Comparison of ENCODE assay signal across 8 mouse cellular contexts in genomic region chr9:61404998-61405621, GRCm38 (mm10). TPM values are rescaled to one million over a fixed set of nuclear protein-coding genes. Genes with fewer than 3 reads are reported as not detected.
DNase-seq lines count a peak whose midpoint lies in the region; ATAC-seq and TF ChIP-seq lines count a peak whose summit lies in the region.

No protein-coding gene starts in this region.

- no peak overlapping the region for H3K4me2 ChIP-seq in heart, embryonic 11.5 days
- 0 out of 2 replicates have a peak overlapping the region, but pooled peaks have one; percentile 0 for H3K4me2 ChIP-seq in kidney, embryonic 14.5 days (replicated peaks; ENCODE audit: low read depth, low read length)
- H3K4me2 ChIP-seq in neural tube, embryonic 15.5 days = peak overlapping the region; percentile 51

- H3K4me1 ChIP-seq in embryonic fibroblast, embryonic 13.5 days (ENCODE audit: control insufficient read depth, insufficient read depth, low read length) = peaks cover 11% of the 10 kb centered on the region
- peaks cover 12% of the 10 kb centered on the region for H3K4me1 ChIP-seq in heart, embryonic 11.5 days (ENCODE audit: control insufficient read depth, insufficient read depth, low read length)
- H3K4me1 ChIP-seq in kidney, embryonic 14.5 days (ENCODE audit: control insufficient read depth, insufficient read depth, low read length) = peaks cover 45% of the 10 kb centered on the region
- H3K4me1 ChIP-seq in limb, embryonic 10.5 days = peaks cover 42% of the 10 kb centered on the region
- peaks cover 72% of the 10 kb centered on the region for H3K4me1 ChIP-seq in neural tube, embryonic 15.5 days

- H3K9me3 ChIP-seq in heart, embryonic 11.5 days (replicated peaks; ENCODE audit: control insufficient read depth, low read length) = no peaks in the 10 kb centered on the region
- H3K9me3 ChIP-seq in kidney, embryonic 14.5 days (ENCODE audit: control insufficient read depth, low read length) = no peaks in the 10 kb centered on the region
- H3K9me3 ChIP-seq in limb, embryonic 10.5 days (replicated peaks) = no peaks in the 10 kb centered on the region
- no peaks in the 10 kb centered on the region for H3K9me3 ChIP-seq in neural tube, embryonic 15.5 days (replicated peaks)

- TF ChIP-seq CTCF in embryonic fibroblast, embryonic 13.5 days (IDR thresholded peaks at IDR 0.05; ENCODE audit: borderline replicate concordance, insufficient read depth, low read length) = no peak

- no peak overlapping the region for H3K4me3 ChIP-seq in embryonic fibroblast, embryonic 13.5 days (ENCODE audit: insufficient read depth, low read length)
- no peak overlapping the region for H3K4me3 ChIP-seq in heart, embryonic 11.5 days (ENCODE audit: low read depth, low read length)
- H3K4me3 ChIP-seq in kidney, embryonic 14.5 days (ENCODE audit: low read length) = no peak overlapping the region
- no peak overlapping the region for H3K4me3 ChIP-seq in limb, embryonic 10.5 days
- H3K4me3 ChIP-seq in neural tube, embryonic 15.5 days (replicated peaks) = peak overlapping the region; percentile 10

- H3K27ac ChIP-seq in embryonic fibroblast, embryonic 13.5 days (ENCODE audit: insufficient read depth, low read length) = peak overlapping the region; percentile 54
- H3K27ac ChIP-seq in heart, embryonic 11.5 days (ENCODE audit: low read depth, low read length) = no peak overlapping the region
- peak overlapping the region; percentile 48; the same call in 1 of the 2 replicates for H3K27ac ChIP-seq in kidney, embryonic 14.5 days (ENCODE audit: low read depth, low read length)
- peak overlapping the region; percentile 64; the same call in 1 of the 2 replicates for H3K27ac ChIP-seq in limb, embryonic 10.5 days
- H3K27ac ChIP-seq in neural tube, embryonic 15.5 days (replicated peaks) = peak overlapping the region; percentile 85

- 56% methylated on average over 19 of the region's 19 CpGs for whole genome bisulfite sequencing in heart, embryonic 11.5 days (ENCODE audit: insufficient replicate concordance)
- 17% methylated on average over 19 of the region's 19 CpGs for WGBS in kidney, embryonic 14.5 days
- WGBS in limb, embryonic 10.5 days = 72% methylated on average over 19 of the region's 19 CpGs
- 6% methylated on average over 19 of the region's 19 CpGs for WGBS in neural tube, embryonic 15.5 days

- DNase-seq in embryo, embryonic 10 days (ENCODE audit: low spot score) = peak; percentile 75
- DNase-seq in embryo, embryonic 9.5 days (ENCODE audit: extremely low spot score) = no peak
- peak; percentile 54 for DNase-seq in limb, embryonic 10.5 days (ENCODE audit: low spot score)
- DNase-seq in B cell, adult 2 months = no peak

- peaks cover 12% of the 10 kb centered on the region; the same call in 1 of the 2 replicates for H3K27me3 ChIP-seq in heart, embryonic 11.5 days (ENCODE audit: control insufficient read depth, insufficient read depth, low read length)
- H3K27me3 ChIP-seq in kidney, embryonic 14.5 days (ENCODE audit: control insufficient read depth, insufficient read depth, low read length) = no peaks in the 10 kb centered on the region
- no peaks in the 10 kb centered on the region for H3K27me3 ChIP-seq in limb, embryonic 10.5 days (ENCODE audit: low read depth, poor library complexity, severe bottlenecking)
- no peaks in the 10 kb centered on the region for H3K27me3 ChIP-seq in neural tube, embryonic 15.5 days (replicated peaks)

- 0 out of 2 replicates have a peak, but pooled peaks have one; percentile 32 for ATAC-seq in heart, embryonic 11.5 days (replicated peaks; ENCODE audit: insufficient number of reproducible peaks, low FRiP score, low TSS enrichment)
- ATAC-seq in kidney, embryonic 14.5 days (ENCODE audit: low FRiP score, low TSS enrichment) = peak; percentile 72
- ATAC-seq in neural tube, embryonic 15.5 days (ENCODE audit: low FRiP score) = peak; percentile 82

- no peak overlapping the region for H3K9ac ChIP-seq in heart, embryonic 11.5 days (ENCODE audit: low read depth, low read length)
- no peak overlapping the region for H3K9ac ChIP-seq in kidney, embryonic 14.5 days (ENCODE audit: low read depth, low read length)
- 0 out of 2 replicates have a peak overlapping the region, but pooled peaks have one; percentile 28 for H3K9ac ChIP-seq in neural tube, embryonic 15.5 days (replicated peaks)

- H3K36me3 ChIP-seq in heart, embryonic 11.5 days (ENCODE audit: control insufficient read depth, insufficient read depth, low read length) = peaks cover 33% of the 10 kb centered on the region
- H3K36me3 ChIP-seq in kidney, embryonic 14.5 days (ENCODE audit: control insufficient read depth, insufficient read depth, low read length) = peaks cover 78% of the 10 kb centered on the region
- peaks cover 100% of the 10 kb centered on the region for H3K36me3 ChIP-seq in limb, embryonic 10.5 days
- H3K36me3 ChIP-seq in neural tube, embryonic 15.5 days = peaks cover 32% of the 10 kb centered on the region

- TF ChIP-seq POLR2A in embryonic fibroblast, embryonic 13.5 days (IDR thresholded peaks at IDR 0.05; ENCODE audit: low read depth, low read length) = no peak

RNA-seq across cellular contexts. Expression of gene Tle3, which starts 32.9 kb away (rescaled TPM):
- polyA plus RNA-seq in embryonic fibroblast, embryonic 13.5 days (2011; ENCODE audit: insufficient read length, low read depth, missing spikeins) = 51.5 and 63.9 TPM in 2 replicates
- polyA plus RNA-seq in heart, embryonic 11.5 days (2014; fragmentation: Nextera tagmentation; extraction: Ambion mirVana) = 9.3 and 11.4 TPM in 2 replicates
- 29.6 and 33.7 TPM in 2 replicates for polyA plus RNA-seq in kidney, embryonic 14.5 days (2014; fragmentation: Nextera tagmentation; extraction: Ambion mirVana)
- polyA plus RNA-seq in limb, embryonic 10.5 days (2016; fragmentation: Nextera tagmentation; extraction: Ambion mirVana) = 53.4 and 55.7 TPM in 2 replicates
- polyA plus RNA-seq in neural tube, embryonic 15.5 days (2015; fragmentation: Nextera tagmentation; extraction: Ambion mirVana) = 20.5 and 24.2 TPM in 2 replicates

Comparison
In these comparisons a context has a peak if more than half of its experiments do, and no peak if none do; other contexts are left out.
1. DNase-seq: peak in embryo, embryonic 10 days (single experiment) and limb, embryonic 10.5 days (single experiment); none in embryo, embryonic 9.5 days (single experiment) and B cell, adult 2 months (0 of 2).
2. ATAC-seq: peak in every context shown above with its lines; median percentile 82 in neural tube, embryonic 15.5 days; 72 in kidney, embryonic 14.5 days; 32 in heart, embryonic 11.5 days.